Mouse (Mus musculus) C2C12 (cell line): ENCODE results near the gene Rln1. TPM values are rescaled to one million over a fixed set of nuclear protein-coding genes. Genes with fewer than 3 reads are reported as not detected.

Experiments used
- H3K27me3 ChIP-seq: one replicate; pipeline ENCODE4 v1.6.1; 2011; ENCODE audit not compliant: control insufficient read depth, insufficient read depth, insufficient read length
- H3K36me3 ChIP-seq: one replicate; pipeline ENCODE4 v1.6.1; 2011; ENCODE audit not compliant: control insufficient read depth, insufficient read depth
- H3K4me3 ChIP-seq: one replicate; pipeline ENCODE4 v1.5.1; 2011; ENCODE audit warnings: mild to moderate bottlenecking, control low read depth; ENCODE audit not compliant: poor library complexity, insufficient read depth, severe bottlenecking
- H3K79me2 ChIP-seq: one replicate; pipeline ENCODE4 v1.6.1; 2011; ENCODE audit not compliant: control insufficient read depth, insufficient read depth
- H3K79me3 ChIP-seq: one replicate; pipeline ENCODE4 v1.6.1; 2011; ENCODE audit warnings: low read depth, control low read depth
- H3ac ChIP-seq: one replicate; pipeline ENCODE3; 2011; ENCODE audit warnings: low read depth; ENCODE audit not compliant: control insufficient read depth, insufficient read length
- CEBPB ChIP-seq: IDR thresholded peaks from one replicate; pipeline ENCODE4 v1.6.1; 2011; ENCODE audit warnings: low read depth, mild to moderate bottlenecking, control low read depth, moderate library complexity
- CTCF ChIP-seq: IDR thresholded peaks from one replicate; pipeline ENCODE4 v1.5.1; 2011; ENCODE audit not compliant: control insufficient read depth, insufficient read depth, insufficient read length
- FOSL1 ChIP-seq: IDR thresholded peaks from one replicate; pipeline ENCODE4 v1.8.0; 2011; ENCODE audit warnings: mild to moderate bottlenecking, low read length; ENCODE audit not compliant: poor library complexity, insufficient read depth, severe bottlenecking
- MAX ChIP-seq: IDR thresholded peaks from one replicate; pipeline ENCODE4 v1.6.1; 2011; ENCODE audit warnings: mild to moderate bottlenecking, control low read depth
- MYOD1 ChIP-seq: IDR thresholded peaks from one replicate; pipeline ENCODE4 v1.6.1; 2011; ENCODE audit warnings: low read depth; ENCODE audit not compliant: control insufficient read depth, insufficient read length
- MYOG ChIP-seq: IDR thresholded peaks from one replicate; pipeline ENCODE4 v1.6.1; 2011; ENCODE audit not compliant: control insufficient read depth, insufficient read length; ENCODE audit errors: extremely low read depth
- USF1 ChIP-seq: IDR thresholded peaks from one replicate; pipeline ENCODE4 v1.6.1; 2011; ENCODE audit warnings: low read depth, mild to moderate bottlenecking, control low read depth, moderate library complexity
- long read RNA-seq, 2 experiments: library from polyadenylated mRNA; unstranded; transcript quantifications; one replicate each; pipeline ENCODE4 v2.0.0; 2019 to 2020
- polyA plus RNA-seq: library from polyadenylated mRNA; unstranded; fragments of >200 nt; fragmentation: generic; extraction: Trizol; gene quantifications from one replicate; pipeline ENCODE4 v1.2.1, GENCODE M21; 2012; ENCODE audit warnings: missing spikeins

Rln1 gene
- polyA plus RNA-seq = 0.05 TPM
- long read RNA-seq, experiment 1 = 0 reads
- long read RNA-seq, experiment 2 = 0 reads

- H3K79me3 ChIP-seq = no peaks in the 10 kb centered on the region
- no peaks in the 10 kb centered on the region for H3K36me3 ChIP-seq
- no peak for TF ChIP-seq MYOD1
- no peak for TF ChIP-seq CEBPB
- TF ChIP-seq FOSL1 = no peak
- no peak for TF ChIP-seq MYOG
- no peak for TF ChIP-seq MAX
- TF ChIP-seq CTCF = no peak
- H3K79me2 ChIP-seq = no peaks in the 10 kb centered on the region
- peaks cover 15% of the 10 kb centered on the region for H3K27me3 ChIP-seq
- H3K4me3 ChIP-seq = no peak within 1 kb of the TSS
- H3ac ChIP-seq = no peak within 1 kb of the TSS
Measured at GRCm38 (mm10) chr19:29334068-29334745, at the start of gene Rln1. Rln1 (minus strand) TSS chr19:29334670.

DNA sequence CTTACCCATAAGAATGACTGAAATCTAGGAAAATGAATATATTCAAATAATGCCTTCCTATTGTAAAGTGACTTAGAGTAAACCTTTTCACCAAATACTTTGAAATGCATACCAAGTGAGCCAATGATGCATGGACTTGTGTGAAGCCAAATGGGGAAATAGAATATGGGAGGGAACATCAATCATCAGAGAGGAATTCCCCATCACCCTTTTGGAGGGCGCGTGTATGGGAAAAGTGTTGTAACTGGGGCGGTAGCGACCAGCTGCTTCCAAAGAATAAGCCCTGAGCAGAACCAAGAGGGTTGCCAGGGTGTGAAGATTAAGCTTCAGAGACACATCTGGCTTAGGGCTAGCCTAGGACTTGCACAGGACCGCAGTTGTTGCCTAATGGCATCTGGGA lies 48.9 kb upstream of the Rln1 start:
- peaks cover 14% of the 10 kb centered on the region for H3K27me3 ChIP-seq
- no peak overlapping the region for H3ac ChIP-seq
- TF ChIP-seq MAX (no peak), MYOG (no peak), CEBPB (no peak), CTCF (no peak), USF1 (no peak), FOSL1 (no peak), MYOD1 (no peak)
- H3K79me2 ChIP-seq = no peaks in the 10 kb centered on the region
- H3K79me3 ChIP-seq = no peaks in the 10 kb centered on the region
- H3K36me3 ChIP-seq = no peaks in the 10 kb centered on the region
- no peak overlapping the region for H3K4me3 ChIP-seq

DNA sequence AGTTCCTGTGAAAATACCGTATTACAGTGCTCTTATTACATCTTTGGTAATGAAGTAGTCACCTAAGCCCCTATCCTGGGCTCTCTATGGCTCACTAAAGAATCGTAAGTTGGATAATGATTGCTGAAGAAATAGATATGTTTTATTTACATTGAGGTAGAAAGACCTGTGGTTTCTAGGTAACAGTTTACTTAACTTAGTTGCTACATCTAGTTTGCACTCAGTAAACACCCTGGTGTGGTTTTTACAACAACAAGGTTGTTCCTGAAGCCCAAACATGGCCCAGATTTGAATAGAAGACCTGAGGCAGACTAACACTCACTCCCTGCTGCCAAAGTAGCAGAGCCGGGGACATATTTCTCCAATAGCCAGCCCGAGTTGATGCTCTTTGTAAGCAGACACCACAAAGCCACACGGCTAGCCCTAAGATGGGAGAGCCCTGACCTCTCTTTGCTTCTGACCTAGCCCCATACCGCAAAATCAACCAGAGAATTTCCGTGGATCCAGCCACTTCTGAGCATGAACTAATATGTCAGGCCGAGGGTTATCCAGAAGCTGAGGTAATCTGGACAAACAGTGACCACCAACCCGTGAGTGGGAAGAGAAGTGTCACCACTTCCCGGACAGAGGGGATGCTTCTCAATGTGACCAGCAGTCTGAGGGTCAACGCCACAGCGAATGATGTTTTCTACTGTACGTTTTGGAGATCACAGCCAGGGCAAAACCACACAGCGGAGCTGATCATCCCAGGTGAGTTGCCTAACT lies 45.6 kb upstream of the Rln1 start:
- Histone ChIP-seq H3K79me2 (no peaks in the 10 kb centered on the region), H3K36me3 (no peaks in the 10 kb centered on the region), H3K27me3 (peaks cover 14% of the 10 kb centered on the region), H3K4me3 (no peak overlapping the region), H3K79me3 (no peaks in the 10 kb centered on the region), H3ac (no peak overlapping the region)
- no peak for TF ChIP-seq CEBPB
- TF ChIP-seq FOSL1 = no peak
- no peak for TF ChIP-seq MYOD1
- no peak for TF ChIP-seq USF1
- TF ChIP-seq MYOG = no peak
- TF ChIP-seq CTCF = no peak
- TF ChIP-seq MAX = no peak

GRCm38 (mm10) chr19:29376382-29376781 lies 41.9 kb upstream of the Rln1 start:
- no peaks in the 10 kb centered on the region for H3K36me3 ChIP-seq
- H3ac ChIP-seq = no peak overlapping the region
- no peaks in the 10 kb centered on the region for H3K79me2 ChIP-seq
- H3K27me3 ChIP-seq = peaks cover 11% of the 10 kb centered on the region
- no peaks in the 10 kb centered on the region for H3K79me3 ChIP-seq
- no peak overlapping the region for H3K4me3 ChIP-seq
- TF ChIP-seq FOSL1 = no peak
- no peak for TF ChIP-seq USF1
- no peak for TF ChIP-seq MYOG
- TF ChIP-seq MYOD1 = no peak

GRCm38 (mm10) chr19:29374947-29375346 lies 40.5 kb upstream of the Rln1 start:
- H3K36me3 ChIP-seq = no peaks in the 10 kb centered on the region
- TF ChIP-seq FOSL1 = no peak
- no peak for TF ChIP-seq CEBPB
- no peak for TF ChIP-seq MYOG
- TF ChIP-seq MAX = no peak
- no peak for TF ChIP-seq MYOD1
- no peak for TF ChIP-seq CTCF
- no peak for TF ChIP-seq USF1
- no peaks in the 10 kb centered on the region for H3K79me3 ChIP-seq
- no peak overlapping the region for H3ac ChIP-seq
- no peak overlapping the region for H3K4me3 ChIP-seq
- H3K79me2 ChIP-seq = no peaks in the 10 kb centered on the region
- H3K27me3 ChIP-seq = peaks cover 4% of the 10 kb centered on the region

DNA sequence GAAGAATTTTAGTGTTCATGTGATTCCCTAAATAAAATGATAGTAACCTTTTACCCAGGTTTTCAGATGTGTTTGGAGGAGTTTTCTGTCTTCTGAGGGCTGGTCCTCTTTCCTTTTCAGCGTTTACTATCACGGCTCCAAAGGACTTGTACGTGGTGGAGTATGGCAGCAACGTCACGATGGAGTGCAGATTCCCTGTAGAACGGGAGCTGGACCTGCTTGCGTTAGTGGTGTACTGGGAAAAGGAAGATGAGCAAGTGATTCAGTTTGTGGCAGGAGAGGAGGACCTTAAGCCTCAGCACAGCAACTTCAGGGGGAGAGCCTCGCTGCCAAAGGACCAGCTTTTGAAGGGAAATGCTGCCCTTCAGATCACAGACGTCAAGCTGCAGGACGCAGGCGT lies 39.0 kb upstream of the Rln1 start:
- H3K4me3 ChIP-seq = no peak overlapping the region
- H3K79me2 ChIP-seq = no peaks in the 10 kb centered on the region
- no peaks in the 10 kb centered on the region for H3K27me3 ChIP-seq
- no peak for TF ChIP-seq CTCF
- TF ChIP-seq MYOG = no peak
- no peak for TF ChIP-seq CEBPB
- TF ChIP-seq USF1 = no peak
- TF ChIP-seq FOSL1 = no peak
- no peak for TF ChIP-seq MYOD1
- no peaks in the 10 kb centered on the region for H3K79me3 ChIP-seq
- H3ac ChIP-seq = no peak overlapping the region
- no peaks in the 10 kb centered on the region for H3K36me3 ChIP-seq
